Mouse (Mus musculus): ENCODE data around the gene Hk3. TPM values are rescaled to one million over a fixed set of nuclear protein-coding genes. Genes with fewer than 3 reads are reported as not detected.

Hk3 gene
- polyA plus RNA-seq (2016; fragmentation: Nextera tagmentation; extraction: Ambion mirVana), result 0.42 and 0.68 TPM in 2 replicates

DNA sequence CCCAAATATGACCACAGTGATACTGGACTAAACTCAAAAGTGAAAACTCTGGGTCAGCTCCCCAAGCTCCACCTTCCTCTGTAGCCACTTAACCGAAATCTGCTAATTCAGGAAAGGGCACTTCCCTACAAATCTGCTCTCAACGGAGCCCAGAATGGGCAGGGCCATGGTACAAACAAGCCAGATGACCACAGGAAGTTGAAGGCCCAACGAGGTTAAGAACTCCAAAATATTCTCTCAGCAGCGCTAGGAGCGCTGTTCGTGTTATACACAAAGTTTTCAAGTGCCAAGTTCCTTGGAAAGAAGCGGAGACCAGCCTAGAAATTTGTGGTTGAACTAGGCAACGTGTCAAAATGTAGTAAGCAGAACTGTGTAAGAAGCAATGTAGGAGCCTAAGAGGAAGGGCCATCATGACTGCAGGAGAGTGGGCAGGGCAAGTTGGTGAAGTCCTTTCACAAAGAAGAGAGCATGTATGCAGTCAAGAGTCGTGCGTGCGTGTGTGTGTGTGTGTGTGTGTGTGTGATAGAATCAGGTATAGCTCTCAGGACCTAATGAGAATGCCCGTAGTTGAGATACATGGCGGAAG is at the start of gene Hk3:
Gene Hk3 (minus strand): TSS at position 192 of the 586 bp plus-strand sequence.
- no peaks in the 10 kb centered on the region; the same call in 1 of the 2 replicates for H3K9me3 ChIP-seq (replicated peaks)
- H3K36me3 ChIP-seq, result 0 out of 2 replicates have a peak, but pooled peaks cover 5% of the 10 kb centered on the region
- H3K9ac ChIP-seq, result no peak within 1 kb of the TSS
- ATAC-seq (ENCODE audit: insufficient number of reproducible peaks, low FRiP score), result no peak
- no peak within 1 kb of the TSS for H3K27ac ChIP-seq (ENCODE audit: poor library complexity, severe bottlenecking)
- peaks cover 5% of the 10 kb centered on the region; the same call in 1 of the 2 replicates for H3K4me1 ChIP-seq (replicated peaks)
- H3K27me3 ChIP-seq (replicated peaks), result no peaks in the 10 kb centered on the region
- H3K4me2 ChIP-seq, result no peak within 1 kb of the TSS
- 78% methylated on average over 13 of the region's 13 CpGs for WGBS
- no peak within 1 kb of the TSS for H3K4me3 ChIP-seq

DNA sequence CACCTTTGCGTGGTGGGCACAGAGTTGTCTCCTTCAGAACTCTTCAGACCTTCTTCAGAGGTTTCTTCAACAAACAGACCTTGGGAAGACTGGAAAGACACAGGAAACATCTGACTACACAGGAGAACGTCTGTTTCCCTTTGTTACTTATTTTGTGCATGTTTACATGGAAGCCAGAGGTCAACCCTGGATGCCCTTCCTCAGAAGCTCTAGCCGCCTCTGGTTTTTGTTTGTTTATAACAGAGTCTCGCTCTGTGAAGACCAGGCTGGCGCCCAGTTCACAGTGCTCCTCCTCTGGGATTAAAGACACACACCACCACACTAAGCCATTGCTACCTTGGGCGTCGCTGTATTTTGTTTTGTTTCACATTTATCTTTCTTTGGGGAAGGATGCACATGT is 48.5 kb upstream of the Hk3 start:
- no peak for ATAC-seq (ENCODE audit: insufficient number of reproducible peaks, low FRiP score)
- Histone ChIP-seq H3K4me1 (replicated peaks) (no peaks in the 10 kb centered on the region), H3K4me3 (no peak overlapping the region), H3K36me3 (no peaks in the 10 kb centered on the region), H3K9me3 (replicated peaks) (no peaks in the 10 kb centered on the region), H3K9ac (no peak overlapping the region), H3K27me3 (replicated peaks) (no peaks in the 10 kb centered on the region), H3K27ac (ENCODE audit: poor library complexity, severe bottlenecking) (no peak overlapping the region), H3K4me2 (no peak overlapping the region)
- WGBS, result 65% methylated on average over 7 of the region's 7 CpGs

DNA sequence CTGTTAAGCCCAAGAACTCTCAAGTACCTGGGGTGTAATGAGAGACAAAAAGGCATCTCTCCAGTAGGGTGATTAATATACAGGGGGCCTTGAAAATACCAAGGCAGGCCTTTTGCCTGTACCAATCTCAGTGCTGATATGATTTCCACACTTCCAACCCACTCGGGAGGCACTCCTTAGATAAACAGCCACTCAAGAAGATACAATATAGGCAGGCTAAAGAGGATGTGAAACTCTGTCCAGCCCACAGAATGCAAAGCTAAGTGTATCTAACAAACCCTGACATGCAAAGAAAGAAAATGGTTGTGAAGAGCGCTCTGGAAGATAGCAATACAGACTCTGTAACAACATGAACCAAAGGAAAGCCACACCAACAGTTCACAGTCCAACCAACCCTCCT is 42.1 kb upstream of the Hk3 start:
- Histone ChIP-seq H3K4me1 (replicated peaks) (no peaks in the 10 kb centered on the region), H3K27me3 (replicated peaks) (no peaks in the 10 kb centered on the region), H3K4me3 (no peak overlapping the region), H3K36me3 (peaks cover under 1% of the 10 kb centered on the region; the same call in 1 of the 2 replicates), H3K9me3 (replicated peaks) (no peaks in the 10 kb centered on the region), H3K4me2 (no peak overlapping the region), H3K27ac (ENCODE audit: poor library complexity, severe bottlenecking) (no peak overlapping the region), H3K9ac (no peak overlapping the region)
- WGBS, result 47% methylated on average over 2 of the region's 2 CpGs
- no peak for ATAC-seq (ENCODE audit: insufficient number of reproducible peaks, low FRiP score)

DNA sequence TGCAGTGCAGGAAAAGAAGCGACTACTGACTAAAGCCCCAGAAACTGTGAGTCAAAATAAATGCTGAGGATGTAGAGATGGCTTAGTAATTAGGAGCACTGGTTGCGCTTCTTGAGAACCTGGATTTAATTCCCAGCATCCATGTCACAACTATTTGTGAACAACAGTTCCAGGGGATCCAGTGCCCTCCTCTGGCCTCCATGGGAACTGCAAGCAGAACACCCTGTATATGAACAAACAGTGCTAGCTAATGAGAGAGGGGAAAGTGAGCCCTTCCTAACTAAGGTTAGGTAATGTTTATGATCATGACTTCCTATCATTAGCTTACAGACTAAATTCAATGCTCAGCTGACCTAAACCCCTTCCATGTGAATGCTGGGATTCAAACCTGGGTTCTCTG is 36.9 kb upstream of the Hk3 start:
- WGBS, result 90% methylated on average over 2 of the region's 2 CpGs
- H3K9ac ChIP-seq, result no peak overlapping the region
- H3K4me2 ChIP-seq, result no peak overlapping the region
- peaks cover 9% of the 10 kb centered on the region for H3K36me3 ChIP-seq
- ATAC-seq (ENCODE audit: insufficient number of reproducible peaks, low FRiP score), result no peak
- H3K27ac ChIP-seq (ENCODE audit: poor library complexity, severe bottlenecking), result no peak overlapping the region
- H3K4me3 ChIP-seq, result no peak overlapping the region
- H3K9me3 ChIP-seq (replicated peaks), result no peaks in the 10 kb centered on the region
- no peaks in the 10 kb centered on the region for H3K27me3 ChIP-seq (replicated peaks)
- no peaks in the 10 kb centered on the region for H3K4me1 ChIP-seq (replicated peaks)

DNA sequence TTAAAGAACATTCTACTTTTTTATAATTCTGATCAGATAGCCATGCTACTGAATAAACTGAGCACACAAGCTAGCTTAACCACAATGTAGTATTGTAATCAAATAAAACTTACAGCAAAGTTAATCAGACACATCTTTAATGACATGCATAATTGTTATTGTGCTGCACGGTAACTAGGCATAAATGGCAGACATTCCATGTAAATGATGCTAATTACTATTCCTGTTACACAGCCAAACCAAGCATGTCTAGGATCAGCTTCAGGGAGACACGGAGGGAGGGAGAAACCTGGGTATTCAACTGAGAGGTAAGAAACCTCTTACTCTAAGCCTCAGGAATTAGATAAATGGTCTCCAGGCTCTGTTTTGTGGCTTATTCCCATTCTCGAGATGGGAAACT is 26.5 kb upstream of the Hk3 start:
- H3K9me3 ChIP-seq (replicated peaks), result no peaks in the 10 kb centered on the region

DNA sequence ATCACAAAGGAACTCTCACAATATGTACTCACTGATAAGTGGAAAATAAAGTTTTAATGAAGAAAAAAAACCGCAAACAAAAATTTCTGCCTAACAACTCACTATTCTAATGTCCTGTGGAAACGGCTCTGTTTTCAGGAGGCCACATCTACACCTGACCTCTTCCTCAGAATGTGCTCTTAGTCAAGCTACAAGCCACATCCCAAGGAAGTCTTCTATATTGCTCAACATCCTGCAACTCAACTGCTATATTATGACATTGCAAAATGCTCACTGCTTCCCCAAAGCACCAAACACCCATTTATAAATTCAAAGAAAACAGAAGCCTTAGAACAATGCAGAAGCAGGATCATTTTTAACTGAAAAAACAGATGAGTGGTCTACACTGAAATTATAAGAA is 18.8 kb upstream of the Hk3 start:
- no peak for ATAC-seq (ENCODE audit: insufficient number of reproducible peaks, low FRiP score)
- 92% methylated on average over 2 of the region's 2 CpGs for WGBS
- H3K9me3 ChIP-seq (replicated peaks), result no peaks in the 10 kb centered on the region

More for the DNA sequence above, 26.5 kb upstream of the Hk3 start:
- Histone ChIP-seq H3K4me1 (replicated peaks) (no peaks in the 10 kb centered on the region), H3K9ac (no peak overlapping the region), H3K4me2 (no peak overlapping the region), H3K27me3 (replicated peaks) (no peaks in the 10 kb centered on the region), H3K36me3 (peaks cover 18% of the 10 kb centered on the region), H3K27ac (ENCODE audit: poor library complexity, severe bottlenecking) (no peak overlapping the region), H3K4me3 (no peak overlapping the region)
- no peak for ATAC-seq (ENCODE audit: insufficient number of reproducible peaks, low FRiP score)
- WGBS, result 76% methylated on average over 3 of the region's 3 CpGs

DNA sequence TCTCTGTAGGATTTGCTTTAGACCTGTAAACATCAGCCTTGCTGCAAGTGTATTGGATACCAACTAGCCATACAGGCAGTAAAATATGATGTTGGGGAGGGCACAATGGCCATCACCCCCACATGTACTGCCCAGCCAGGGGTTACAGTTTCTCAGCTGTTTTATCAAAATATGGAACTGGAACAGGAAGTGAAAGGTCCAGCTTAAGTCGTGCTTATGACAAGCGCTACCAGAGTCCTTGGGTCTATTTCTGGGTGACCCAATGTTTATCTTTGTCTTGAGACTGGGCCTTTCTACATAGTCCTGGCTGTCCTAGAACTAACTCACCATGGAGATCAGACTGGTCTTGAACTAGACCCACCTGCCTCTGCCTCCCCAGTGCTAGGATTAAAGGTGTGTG is 3.0 kb upstream of the Hk3 start:
- Histone ChIP-seq H3K4me2 (no peak overlapping the region), H3K9me3 (replicated peaks) (no peaks in the 10 kb centered on the region; the same call in 1 of the 2 replicates), H3K36me3 (peaks cover 17% of the 10 kb centered on the region), H3K27ac (ENCODE audit: poor library complexity, severe bottlenecking) (no peak overlapping the region), H3K4me3 (no peak overlapping the region), H3K9ac (no peak overlapping the region), H3K4me1 (replicated peaks) (peaks cover 5% of the 10 kb centered on the region; the same call in 1 of the 2 replicates), H3K27me3 (replicated peaks) (no peaks in the 10 kb centered on the region)
- ATAC-seq (ENCODE audit: insufficient number of reproducible peaks, low FRiP score), result no peak
- WGBS, result 83% methylated on average over 2 of the region's 2 CpGs

More for the DNA sequence above, 18.8 kb upstream of the Hk3 start:
- Histone ChIP-seq H3K27me3 (replicated peaks) (no peaks in the 10 kb centered on the region), H3K36me3 (peaks cover 18% of the 10 kb centered on the region), H3K4me3 (no peak overlapping the region), H3K9ac (no peak overlapping the region), H3K27ac (ENCODE audit: poor library complexity, severe bottlenecking) (no peak overlapping the region), H3K4me2 (no peak overlapping the region), H3K4me1 (replicated peaks) (no peaks in the 10 kb centered on the region)

DNA sequence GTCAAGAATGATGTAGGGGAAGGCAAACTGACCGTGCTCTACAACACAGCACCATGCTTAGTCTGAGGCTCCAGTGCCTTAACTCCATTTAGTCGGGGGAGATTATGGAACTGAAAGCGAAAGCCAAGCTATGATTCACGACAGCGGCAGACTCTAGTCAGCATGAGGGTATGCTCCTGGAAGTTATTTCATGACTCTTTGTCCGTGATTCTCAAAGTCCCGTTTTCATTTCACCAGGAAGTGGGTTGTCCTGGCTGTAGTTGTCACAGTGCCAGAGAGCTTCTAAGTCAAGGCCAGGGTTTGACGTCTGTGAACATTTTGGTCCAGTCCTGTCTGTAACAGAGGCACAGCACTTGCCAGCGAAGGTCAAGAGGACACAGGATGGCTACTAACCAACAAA is 1.5 kb upstream of the Hk3 start:
- peaks cover 5% of the 10 kb centered on the region; the same call in 1 of the 2 replicates for H3K4me1 ChIP-seq (replicated peaks)
- H3K4me2 ChIP-seq, result no peak overlapping the region
- ATAC-seq (ENCODE audit: insufficient number of reproducible peaks, low FRiP score), result no peak
- WGBS, result 67% methylated on average over 9 of the region's 9 CpGs
- H3K9ac ChIP-seq, result no peak overlapping the region
- no peaks in the 10 kb centered on the region; the same call in 1 of the 2 replicates for H3K9me3 ChIP-seq (replicated peaks)
- peaks cover 7% of the 10 kb centered on the region for H3K36me3 ChIP-seq
- H3K27me3 ChIP-seq (replicated peaks), result no peaks in the 10 kb centered on the region
- H3K27ac ChIP-seq (ENCODE audit: poor library complexity, severe bottlenecking), result no peak overlapping the region
- H3K4me3 ChIP-seq, result no peak overlapping the region

DNA sequence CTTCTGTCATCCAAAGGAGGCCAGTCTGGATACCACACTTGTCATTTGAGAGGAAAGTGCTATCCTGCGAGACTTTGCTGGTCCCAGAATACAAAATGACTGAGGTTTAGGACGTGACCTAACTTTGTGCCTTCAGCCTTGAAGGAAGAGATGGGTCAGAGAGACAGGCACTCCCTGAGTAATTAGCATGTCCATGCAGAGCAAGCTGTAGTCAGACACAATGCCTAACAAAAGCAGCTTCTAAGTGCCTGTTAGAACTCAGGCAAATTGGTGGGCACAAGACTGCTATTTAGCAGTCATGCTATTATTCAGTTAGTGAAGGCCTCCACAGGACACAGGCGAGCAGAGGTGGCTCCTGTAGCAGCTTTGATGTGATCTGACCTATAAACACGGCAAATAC is 1.1 kb upstream of the Hk3 start:
- ATAC-seq (ENCODE audit: insufficient number of reproducible peaks, low FRiP score), result no peak
- H3K9me3 ChIP-seq (replicated peaks), result no peaks in the 10 kb centered on the region; the same call in 1 of the 2 replicates
- no peak overlapping the region for H3K4me2 ChIP-seq
- H3K27ac ChIP-seq (ENCODE audit: poor library complexity, severe bottlenecking), result no peak overlapping the region
- 0 out of 2 replicates have a peak, but pooled peaks cover 5% of the 10 kb centered on the region for H3K36me3 ChIP-seq
- H3K27me3 ChIP-seq (replicated peaks), result no peaks in the 10 kb centered on the region
- no peak overlapping the region for H3K9ac ChIP-seq
- WGBS, result 73% methylated on average over 4 of the region's 4 CpGs
- H3K4me1 ChIP-seq (replicated peaks), result peaks cover 5% of the 10 kb centered on the region; the same call in 1 of the 2 replicates
- no peak overlapping the region for H3K4me3 ChIP-seq

DNA sequence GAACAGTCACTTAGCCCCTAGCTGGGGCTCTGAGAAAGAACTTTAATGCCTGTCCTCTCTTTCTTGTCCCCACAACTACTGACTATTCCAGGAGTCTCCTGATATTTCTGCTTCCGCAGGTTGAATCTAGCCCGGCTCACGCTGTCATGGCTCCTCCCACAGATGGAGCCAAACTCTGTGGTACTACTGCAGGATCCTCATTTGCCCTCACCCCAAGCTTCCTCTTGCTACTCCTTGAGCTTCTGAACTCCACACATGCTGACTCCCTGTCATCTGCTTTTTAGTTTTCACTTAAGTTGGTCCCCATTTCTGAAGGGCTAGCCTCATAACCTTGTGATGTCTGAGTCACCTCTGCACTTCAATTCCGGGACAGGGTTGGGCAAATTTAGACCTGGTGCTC is 1.1 kb downstream of the Hk3 start:
- no peak for ATAC-seq (ENCODE audit: insufficient number of reproducible peaks, low FRiP score)
- Histone ChIP-seq H3K9ac (no peak overlapping the region), H3K9me3 (replicated peaks) (no peaks in the 10 kb centered on the region), H3K27ac (ENCODE audit: poor library complexity, severe bottlenecking) (no peak overlapping the region), H3K27me3 (replicated peaks) (peaks cover 1% of the 10 kb centered on the region; the same call in 1 of the 2 replicates), H3K4me1 (replicated peaks) (peaks cover 5% of the 10 kb centered on the region; the same call in 1 of the 2 replicates), H3K36me3 (no peaks in the 10 kb centered on the region), H3K4me2 (no peak overlapping the region), H3K4me3 (no peak overlapping the region)
- WGBS, result 73% methylated on average over 4 of the region's 4 CpGs

DNA sequence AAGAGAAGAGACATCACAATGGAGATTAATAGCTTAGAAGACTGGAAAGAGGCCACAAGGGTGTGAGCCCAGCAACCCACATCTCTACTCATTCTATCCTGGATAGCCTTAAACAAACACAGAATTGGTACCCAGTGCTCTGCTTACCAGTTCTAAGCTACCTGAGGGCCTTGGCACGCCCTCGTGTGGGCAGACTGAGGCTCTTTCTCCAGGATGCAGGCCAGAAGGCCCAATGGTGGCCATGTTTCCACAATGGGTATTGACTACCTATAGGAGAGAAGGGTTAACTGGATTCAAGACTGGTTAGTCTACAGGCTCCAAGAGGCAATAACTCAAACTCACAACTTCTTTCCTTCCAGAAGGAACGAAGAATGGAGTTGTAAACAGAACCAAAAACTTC is 2.0 kb downstream of the Hk3 start:
- no peak overlapping the region for H3K4me2 ChIP-seq
- H3K9ac ChIP-seq, result no peak overlapping the region
- H3K27me3 ChIP-seq (replicated peaks), result peaks cover 8% of the 10 kb centered on the region; the same call in 1 of the 2 replicates
- peaks cover 5% of the 10 kb centered on the region; the same call in 1 of the 2 replicates for H3K4me1 ChIP-seq (replicated peaks)
- no peaks in the 10 kb centered on the region for H3K9me3 ChIP-seq (replicated peaks)
- 51% methylated on average over 3 of the region's 3 CpGs for WGBS
- H3K4me3 ChIP-seq, result no peak overlapping the region
- H3K27ac ChIP-seq (ENCODE audit: poor library complexity, severe bottlenecking), result no peak overlapping the region
- ATAC-seq (ENCODE audit: insufficient number of reproducible peaks, low FRiP score), result no peak
- no peaks in the 10 kb centered on the region for H3K36me3 ChIP-seq

DNA sequence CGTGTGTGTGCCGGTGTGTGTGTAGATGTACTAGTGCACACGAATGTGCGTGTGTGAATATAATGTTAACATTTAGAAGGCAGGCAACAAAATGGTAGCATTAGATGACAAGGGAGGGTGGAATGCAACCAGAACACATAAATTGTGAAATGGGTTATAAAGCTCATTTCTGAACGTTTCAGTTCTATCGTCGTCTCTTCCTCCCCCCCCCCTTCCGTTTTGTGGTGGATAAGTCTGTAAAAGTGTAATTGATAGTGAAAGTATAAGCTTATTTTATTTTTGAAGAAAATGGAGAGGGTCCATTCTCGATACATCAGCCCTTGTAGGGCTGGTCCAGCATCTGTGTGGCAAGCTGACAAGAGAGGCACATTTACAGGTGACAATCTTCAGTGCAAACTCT is 2.5 kb downstream of the Hk3 start:
- no peaks in the 10 kb centered on the region for H3K36me3 ChIP-seq
- ATAC-seq (ENCODE audit: insufficient number of reproducible peaks, low FRiP score), result no peak
- H3K4me2 ChIP-seq, result no peak overlapping the region
- WGBS, result 82% methylated on average over 9 of the region's 9 CpGs
- no peaks in the 10 kb centered on the region for H3K9me3 ChIP-seq (replicated peaks)
- H3K9ac ChIP-seq, result no peak overlapping the region
- peaks cover 10% of the 10 kb centered on the region; the same call in 1 of the 2 replicates for H3K27me3 ChIP-seq (replicated peaks)
- no peak overlapping the region for H3K4me3 ChIP-seq
- peaks cover 5% of the 10 kb centered on the region; the same call in 1 of the 2 replicates for H3K4me1 ChIP-seq (replicated peaks)
- H3K27ac ChIP-seq (ENCODE audit: poor library complexity, severe bottlenecking), result no peak overlapping the region
